Mouse (Mus musculus) liver, embryonic 13.5 days (tissue): ENCODE results near the gene Tinf2. TPM values are rescaled to one million over a fixed set of nuclear protein-coding genes. Genes with fewer than 3 reads are reported as not detected.

Source experiments
- ATAC-seq: fragments of 200-750 bp; cut with Nextera tagmentation; 2 replicates; pipeline ENCODE4 v1.8.0; 2017; ENCODE audit warnings: low read depth, mild to moderate bottlenecking, moderate number of reproducible peaks, moderate library complexity
- DNase-seq: peaks from one replicate; pipeline ENCODE4 v3.0.0; 2022
- H3K27ac ChIP-seq: fragments of 300-500 bp; sonication (generic); 2 replicates; pipeline ENCODE4 v1.5.1; 2015; ENCODE audit warnings: moderate library complexity, mild to moderate bottlenecking, inconsistent platforms
- H3K27me3 ChIP-seq: fragments of 300-500 bp; sonication (generic); 2 replicates; pipeline ENCODE4 v1.6.1; 2015; ENCODE audit warnings: mild to moderate bottlenecking, inconsistent platforms
- H3K36me3 ChIP-seq: fragments of 300-500 bp; sonication (generic); 2 replicates; pipeline ENCODE4 v1.6.1; 2015; ENCODE audit warnings: mild to moderate bottlenecking, inconsistent platforms
- H3K4me1 ChIP-seq: fragments of 300-500 bp; sonication (generic); replicated peaks from 2 replicates; pipeline ENCODE4 v1.6.1; 2015; ENCODE audit warnings: inconsistent platforms
- H3K4me2 ChIP-seq: fragments of 300-500 bp; sonication (generic); 2 replicates; pipeline ENCODE4 v1.6.1; 2015; ENCODE audit warnings: inconsistent platforms, mild to moderate bottlenecking, moderate library complexity
- H3K4me3 ChIP-seq: fragments of 300-500 bp; sonication (generic); replicated peaks from 2 replicates; pipeline ENCODE4 v1.5.1; 2015; ENCODE audit warnings: mild to moderate bottlenecking, inconsistent platforms
- H3K9ac ChIP-seq: fragments of 300-500 bp; sonication (generic); 2 replicates; pipeline ENCODE4 v1.6.1; 2015; ENCODE audit warnings: mild to moderate bottlenecking, inconsistent platforms
- H3K9me3 ChIP-seq: fragments of 300-500 bp; sonication (generic); replicated peaks from 2 replicates; pipeline ENCODE4 v1.6.1; 2016; ENCODE audit warnings: inconsistent platforms
- WGBS: fragments of 180-500 bp; shearing (Covaris S2); methylation state at CpG from one replicate; pipeline ENCODE4 v1.1.7; 2015; ENCODE audit not compliant: insufficient replicate concordance; 5-methylcytosine and 5-hydroxymethylcytosine counted together
- polyA plus RNA-seq: library from polyadenylated mRNA; unstranded; fragments of >200 nt; fragmentation: Nextera tagmentation; extraction: Ambion mirVana; gene quantifications from 2 replicates; pipeline ENCODE4 v1.2.1, GENCODE M21; 2015

Tinf2 gene
- polyA plus RNA-seq, 1 experiment from 2014 or later, result 21.1 TPM

- H3K9me3 ChIP-seq, result no peaks in the 10 kb centered on the region
- peaks cover 41% of the 10 kb centered on the region for H3K4me1 ChIP-seq
- 84% methylated on average over 12 of the region's 12 CpGs for WGBS
- H3K4me3 ChIP-seq, result no peak overlapping the region
- ATAC-seq, result no peak
- H3K27ac ChIP-seq, result 0 out of 2 replicates have a peak overlapping the region, but pooled peaks have one; percentile 84
- no peaks in the 10 kb centered on the region for H3K27me3 ChIP-seq
- peaks cover 32% of the 10 kb centered on the region for H3K36me3 ChIP-seq
- H3K4me2 ChIP-seq, result peak overlapping the region; percentile 89
- 0 out of 2 replicates have a peak overlapping the region, but pooled peaks have one; percentile 80 for H3K9ac ChIP-seq
- DNase-seq, result no peak
Measured at GRCm38 (mm10) chr14:55720666-55721065, 39.0 kb upstream of the Tinf2 start.

GRCm38 (mm10) chr14:55719737-55720136 lies 38.1 kb upstream of the Tinf2 start:
- WGBS, result 74% methylated on average over 6 of the region's 6 CpGs
- DNase-seq (no peak), ATAC-seq (no peak)
- H3K4me2 ChIP-seq, result no peak overlapping the region
- no peaks in the 10 kb centered on the region for H3K9me3 ChIP-seq
- no peak overlapping the region for H3K9ac ChIP-seq
- no peak overlapping the region for H3K4me3 ChIP-seq
- H3K36me3 ChIP-seq, result peaks cover 32% of the 10 kb centered on the region
- H3K4me1 ChIP-seq, result peaks cover 44% of the 10 kb centered on the region
- no peak overlapping the region for H3K27ac ChIP-seq
- H3K27me3 ChIP-seq, result no peaks in the 10 kb centered on the region

- peaks cover 42% of the 10 kb centered on the region for H3K4me1 ChIP-seq
- no peak overlapping the region for H3K27ac ChIP-seq
- peaks cover 32% of the 10 kb centered on the region for H3K36me3 ChIP-seq
- no peak for DNase-seq
- ATAC-seq, result no peak
- WGBS, result 77% methylated on average over 8 of the region's 8 CpGs
- no peak overlapping the region for H3K4me2 ChIP-seq
- no peaks in the 10 kb centered on the region for H3K9me3 ChIP-seq
- peaks cover 11% of the 10 kb centered on the region for H3K27me3 ChIP-seq
- no peak overlapping the region for H3K4me3 ChIP-seq
- H3K9ac ChIP-seq, result no peak overlapping the region
Measured at GRCm38 (mm10) chr14:55716884-55717283, 35.3 kb upstream of the Tinf2 start.

GRCm38 (mm10) chr14:55716271-55716670 lies 34.7 kb upstream of the Tinf2 start:
- H3K27ac ChIP-seq, result no peak overlapping the region
- no peak for DNase-seq
- H3K9ac ChIP-seq, result no peak overlapping the region
- no peak overlapping the region for H3K4me3 ChIP-seq
- peaks cover 11% of the 10 kb centered on the region for H3K27me3 ChIP-seq
- ATAC-seq, result no peak
- peaks cover 39% of the 10 kb centered on the region for H3K4me1 ChIP-seq
- H3K4me2 ChIP-seq, result no peak overlapping the region
- 88% methylated on average over 6 of the region's 6 CpGs for WGBS
- no peaks in the 10 kb centered on the region for H3K9me3 ChIP-seq
- H3K36me3 ChIP-seq, result peaks cover 32% of the 10 kb centered on the region

- no peak overlapping the region for H3K4me2 ChIP-seq
- H3K36me3 ChIP-seq, result peaks cover 29% of the 10 kb centered on the region
- H3K4me3 ChIP-seq, result no peak overlapping the region
- ATAC-seq (no peak), DNase-seq (no peak)
- no peak overlapping the region for H3K27ac ChIP-seq
- peaks cover 11% of the 10 kb centered on the region for H3K27me3 ChIP-seq
- no peak overlapping the region for H3K9ac ChIP-seq
- H3K4me1 ChIP-seq, result peaks cover 39% of the 10 kb centered on the region
- H3K9me3 ChIP-seq, result no peaks in the 10 kb centered on the region
- WGBS, result 28% methylated on average over 6 of the region's 6 CpGs
Measured at GRCm38 (mm10) chr14:55714893-55715292, 33.3 kb upstream of the Tinf2 start.

- H3K27me3 ChIP-seq, result peaks cover 11% of the 10 kb centered on the region
- H3K36me3 ChIP-seq, result peaks cover 22% of the 10 kb centered on the region
- peak within 1 kb of the TSS; percentile 68 for H3K4me2 ChIP-seq
- H3K9me3 ChIP-seq, result no peaks in the 10 kb centered on the region
- peak within 1 kb of the TSS; percentile 42 for H3K4me3 ChIP-seq
- DNase-seq (no peak), ATAC-seq (no peak)
- peaks cover 39% of the 10 kb centered on the region for H3K4me1 ChIP-seq
- peak within 1 kb of the TSS; percentile 49; the same call in 1 of the 2 replicates for H3K9ac ChIP-seq
- 23% methylated on average over 4 of the region's 4 CpGs for WGBS
- H3K27ac ChIP-seq, result no peak within 1 kb of the TSS
Measured at GRCm38 (mm10) chr14:55713729-55714122, 32.1 kb upstream of the Tinf2 start, which contains the start of gene Tgm1. TSS of gene Tgm1 (minus strand) at chr14:55713926.

GRCm38 (mm10) chr14:55713007-55713728 lies 31.5 kb upstream of the Tinf2 start:
- WGBS, result 13% methylated on average over 25 of the region's 25 CpGs

GRCm38 (mm10) chr14:55711786-55712185 lies 30.2 kb upstream of the Tinf2 start:
- peaks cover 11% of the 10 kb centered on the region for H3K27me3 ChIP-seq
- ATAC-seq (no peak), DNase-seq (no peak)
- peaks cover 6% of the 10 kb centered on the region; the same call in 1 of the 2 replicates for H3K36me3 ChIP-seq
- 68% methylated on average over 7 of the region's 7 CpGs for WGBS
- peaks cover 50% of the 10 kb centered on the region for H3K4me1 ChIP-seq
- H3K4me2 ChIP-seq, result no peak overlapping the region
- no peak overlapping the region for H3K9ac ChIP-seq
- H3K4me3 ChIP-seq, result no peak overlapping the region
- H3K27ac ChIP-seq, result no peak overlapping the region
- no peaks in the 10 kb centered on the region for H3K9me3 ChIP-seq

More at GRCm38 (mm10) chr14:55713007-55713728, 31.5 kb upstream of the Tinf2 start:
- Histone ChIP-seq H3K4me1 (peaks cover 39% of the 10 kb centered on the region), H3K9me3 (no peaks in the 10 kb centered on the region), H3K27me3 (peaks cover 11% of the 10 kb centered on the region), H3K4me2 (peak overlapping the region; percentile 68), H3K4me3 (peak overlapping the region; percentile 42), H3K9ac (peak overlapping the region; percentile 49; the same call in 1 of the 2 replicates), H3K27ac (no peak overlapping the region), H3K36me3 (peaks cover 17% of the 10 kb centered on the region; the same call in 1 of the 2 replicates)
- DNase-seq (peak; percentile 31), ATAC-seq (peak; percentile 68)

GRCm38 (mm10) chr14:55709509-55709908 lies 27.9 kb upstream of the Tinf2 start:
- no peak overlapping the region for H3K27ac ChIP-seq
- ATAC-seq, result no peak
- H3K27me3 ChIP-seq, result peaks cover 11% of the 10 kb centered on the region
- H3K4me2 ChIP-seq, result no peak overlapping the region
- no peaks in the 10 kb centered on the region for H3K9me3 ChIP-seq
- no peak for DNase-seq
- 83% methylated on average over 4 of the region's 4 CpGs for WGBS
- peaks cover 56% of the 10 kb centered on the region for H3K4me1 ChIP-seq
- no peaks in the 10 kb centered on the region for H3K36me3 ChIP-seq
- no peak overlapping the region for H3K4me3 ChIP-seq
- H3K9ac ChIP-seq, result no peak overlapping the region

- Histone ChIP-seq H3K4me3 (no peak overlapping the region), H3K4me1 (peaks cover 37% of the 10 kb centered on the region), H3K9me3 (no peaks in the 10 kb centered on the region), H3K4me2 (no peak overlapping the region), H3K27ac (no peak overlapping the region), H3K9ac (no peak overlapping the region), H3K27me3 (peaks cover 5% of the 10 kb centered on the region; the same call in 1 of the 2 replicates), H3K36me3 (no peaks in the 10 kb centered on the region)
- peak; percentile 68 for ATAC-seq
- WGBS, result 7% methylated on average over 5 of the region's 5 CpGs
- peak; percentile 26 for DNase-seq
Measured at GRCm38 (mm10) chr14:55707397-55707796, 25.8 kb upstream of the Tinf2 start.

GRCm38 (mm10) chr14:55706051-55706600 lies 24.5 kb upstream of the Tinf2 start:
- DNase-seq (no peak), ATAC-seq (0 out of 2 replicates have a peak, but pooled peaks have one; percentile 6)
- no peak overlapping the region for H3K27ac ChIP-seq
- H3K9ac ChIP-seq, result no peak overlapping the region
- WGBS, result 44% methylated on average over 8 of the region's 8 CpGs
- no peak overlapping the region for H3K4me2 ChIP-seq
- H3K27me3 ChIP-seq, result no peaks in the 10 kb centered on the region
- H3K36me3 ChIP-seq, result no peaks in the 10 kb centered on the region
- no peak overlapping the region for H3K4me3 ChIP-seq
- peaks cover 32% of the 10 kb centered on the region for H3K4me1 ChIP-seq
- H3K9me3 ChIP-seq, result no peaks in the 10 kb centered on the region
